In the genomic region with DNA sequence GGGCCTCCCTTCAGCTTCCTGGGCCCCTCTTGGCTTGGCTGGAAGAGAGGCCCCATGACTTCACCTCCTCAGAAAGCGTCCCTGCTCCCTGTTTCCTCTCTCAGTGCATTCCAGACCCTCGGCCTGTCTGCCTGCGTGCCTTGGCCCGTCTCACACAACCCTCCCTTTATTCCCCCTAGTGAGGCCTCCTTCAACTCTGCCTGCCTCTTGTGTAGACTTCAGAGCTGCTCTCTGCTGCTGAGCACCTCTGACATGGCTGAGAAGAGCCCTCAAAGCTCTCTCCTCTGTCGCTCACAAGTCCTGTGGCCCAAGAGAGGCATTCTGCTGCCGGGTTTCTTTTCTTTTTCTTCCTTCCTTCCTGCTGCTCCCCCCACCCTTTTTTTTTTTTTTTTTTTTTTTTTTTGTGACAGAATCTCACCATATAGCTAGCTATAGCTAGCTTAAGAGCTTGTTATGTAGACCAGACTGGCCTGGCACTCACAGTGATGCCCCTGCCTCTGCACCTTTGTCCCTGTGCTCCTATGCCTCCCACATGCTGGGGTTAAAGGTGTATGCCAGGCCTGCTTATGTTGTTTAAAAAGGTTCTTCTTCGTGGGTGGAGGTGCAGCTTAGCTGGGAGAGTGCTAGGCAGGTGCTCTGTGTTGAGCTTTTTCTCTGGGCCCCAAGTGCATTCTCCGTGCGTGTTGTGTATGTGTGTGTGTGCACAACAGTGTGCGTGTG, we compare ENCODE assay signal across 8 mouse cellular contexts. TPM values are rescaled to one million over a fixed set of nuclear protein-coding genes. Genes with fewer than 3 reads are reported as not detected.
DNase-seq lines count a peak whose midpoint lies in the region; ATAC-seq and TF ChIP-seq lines count a peak whose summit lies in the region.

No protein-coding gene starts in this region.

- no peaks in the 10 kb centered on the region for H3K36me3 ChIP-seq in hindbrain, postnatal 0 days (ENCODE audit: insufficient read depth, low read length)

- H3K27me3 ChIP-seq in hindbrain, postnatal 0 days (ENCODE audit: insufficient read depth, low read length) = no peaks in the 10 kb centered on the region

- TF ChIP-seq CTCF in hindbrain, postnatal 0 days (IDR thresholded peaks at IDR 0.05; ENCODE audit: low read depth) = no peak

- no peak overlapping the region for H3K9ac ChIP-seq in hindbrain, postnatal 0 days (replicated peaks; ENCODE audit: low read length)

- H3K4me3 ChIP-seq in hindbrain, postnatal 0 days (ENCODE audit: low read length) = no peak overlapping the region

- no peaks in the 10 kb centered on the region for H3K9me3 ChIP-seq in hindbrain, postnatal 0 days (ENCODE audit: low read length)

- no peaks in the 10 kb centered on the region for H3K4me1 ChIP-seq in hindbrain, postnatal 0 days (ENCODE audit: insufficient read depth, low read length)

- DNase-seq in CD4-positive, CD25-positive, alpha-beta regulatory T cell, adult 2 months (ENCODE audit: low read depth, low spot score) = peak; percentile 52
- DNase-seq in embryo, embryonic 11 days = peak; percentile 51
- DNase-seq in hindbrain, postnatal 0 days (ENCODE audit: low spot score) = peak; percentile 17
- DNase-seq in lung, postnatal 4 days = peak; percentile 69 to 86
- DNase-seq in right cerebral cortex, adult 2 months (ENCODE audit: low spot score in 2 of 2) = no peak
- no peak for DNase-seq in spleen, adult 18-20 months
- DNase-seq in layer of hippocampus, adult 11-12 months (ENCODE audit: low spot score) = no peak

- no peak for ATAC-seq in CD4-positive, CD25-positive, alpha-beta regulatory T cell, adult 4 months
- 0 out of 2 replicates have a peak, but pooled peaks have one; percentile 46 for ATAC-seq in hindbrain, postnatal 0 days

- peak overlapping the region; percentile 8; the same call in 1 of the 2 replicates for H3K27ac ChIP-seq in hindbrain, postnatal 0 days

- WGBS in hindbrain, postnatal 0 days = 47% methylated on average over 10 of the region's 10 CpGs

- H3K4me2 ChIP-seq in hindbrain, postnatal 0 days (ENCODE audit: low read depth, low read length) = no peak overlapping the region

RNA-seq across cellular contexts. Expression of a gene that starts 22.9 kb away (rescaled TPM):
- polyA plus RNA-seq in CD4-positive, CD25-positive, alpha-beta regulatory T cell, adult 4 months (2017; shearing (Covaris generic)) = 100 to 1,000 TPM; 149 to 151 TPM
- total RNA-seq in hindbrain, postnatal 0 days (2014; rRNA removed) = 55.0 and 63.4 TPM in 2 replicates
- 69.3 and 71.5 TPM in 2 replicates for polyA plus RNA-seq in hindbrain, postnatal 0 days (2015; fragmentation: Nextera tagmentation; extraction: Ambion mirVana)

RNA-seq across cellular contexts. Expression of a gene that starts 25.6 kb away (rescaled TPM):
- polyA plus RNA-seq in CD4-positive, CD25-positive, alpha-beta regulatory T cell, adult 4 months (2017; shearing (Covaris generic)) = 10 to 100 TPM; 61.1 to 95.4 TPM
- 17.9 and 22.2 TPM in 2 replicates for total RNA-seq in hindbrain, postnatal 0 days (2014; rRNA removed)
- 11.8 and 12.3 TPM in 2 replicates for polyA plus RNA-seq in hindbrain, postnatal 0 days (2015; fragmentation: Nextera tagmentation; extraction: Ambion mirVana)

Comparison
In these comparisons a context has a peak if more than half of its experiments do, and no peak if none do; other contexts are left out.
1. DNase-seq: peak in CD4-positive, CD25-positive, alpha-beta regulatory T cell, adult 2 months (single experiment), embryo, embryonic 11 days (single experiment), hindbrain, postnatal 0 days (single experiment) and lung, postnatal 4 days (2 of 2); none in right cerebral cortex, adult 2 months (0 of 2), spleen, adult 18-20 months (0 of 2) and layer of hippocampus, adult 11-12 months (single experiment).